Mouse (Mus musculus): Measurements from ENCODE around the gene Trappc6b. TPM values are rescaled to one million over a fixed set of nuclear protein-coding genes. Genes with fewer than 3 reads are reported as not detected.
"Not testable (repeated sequence)": the region's sequence is repeated elsewhere in the genome, so short reads cannot be mapped to it uniquely, and the experiment has no call there.

Trappc6b gene
- total RNA-seq, 1 experiment from 2014 or later: 131 TPM

DNA sequence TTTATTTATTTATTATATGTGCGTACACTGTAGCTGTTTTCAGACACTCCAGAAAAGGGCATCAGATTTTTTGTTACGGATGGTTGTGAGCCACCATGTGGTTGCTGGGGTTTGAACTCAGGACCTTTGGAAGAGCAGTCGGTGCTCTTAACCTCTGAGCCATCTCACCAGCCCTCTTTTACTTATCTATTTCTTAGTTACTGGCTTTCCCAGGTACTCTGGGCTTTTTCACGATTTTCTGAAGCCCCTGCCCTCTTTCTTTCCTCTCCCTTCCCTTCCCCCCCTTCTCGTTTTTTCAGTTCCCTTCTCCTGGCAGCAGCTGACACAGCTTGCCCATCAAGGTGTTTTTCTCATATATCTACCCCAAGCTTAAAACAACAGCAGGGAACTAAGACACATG lies 3.0 kb downstream of the Trappc6b start:
- ATAC-seq (replicated peaks; ENCODE audit: insufficient number of reproducible peaks, low FRiP score, low TSS enrichment, poor library complexity, severe bottlenecking): not testable (repeated sequence)

DNA sequence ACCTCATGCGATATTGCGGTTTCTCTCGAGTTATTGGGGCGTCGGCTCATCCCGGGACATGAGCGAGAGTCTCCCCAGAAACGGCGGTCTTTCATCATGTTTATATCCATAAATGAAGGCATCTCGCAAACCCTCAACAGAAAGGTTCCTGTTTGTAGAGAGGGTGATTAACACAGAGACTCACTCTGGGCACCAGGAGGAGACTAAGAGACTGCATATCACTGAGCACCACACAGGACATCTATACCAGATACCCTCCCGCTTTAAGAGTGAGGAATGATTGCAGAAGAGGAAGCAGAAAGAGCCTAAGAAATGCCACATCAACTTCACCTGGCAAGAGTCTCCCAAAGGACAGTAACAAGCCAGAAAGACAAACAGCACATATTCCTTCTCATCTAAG lies 5.0 kb downstream of the Trappc6b start:
- no peak for ATAC-seq (replicated peaks; ENCODE audit: insufficient number of reproducible peaks, low FRiP score, low TSS enrichment, poor library complexity, severe bottlenecking)

DNA sequence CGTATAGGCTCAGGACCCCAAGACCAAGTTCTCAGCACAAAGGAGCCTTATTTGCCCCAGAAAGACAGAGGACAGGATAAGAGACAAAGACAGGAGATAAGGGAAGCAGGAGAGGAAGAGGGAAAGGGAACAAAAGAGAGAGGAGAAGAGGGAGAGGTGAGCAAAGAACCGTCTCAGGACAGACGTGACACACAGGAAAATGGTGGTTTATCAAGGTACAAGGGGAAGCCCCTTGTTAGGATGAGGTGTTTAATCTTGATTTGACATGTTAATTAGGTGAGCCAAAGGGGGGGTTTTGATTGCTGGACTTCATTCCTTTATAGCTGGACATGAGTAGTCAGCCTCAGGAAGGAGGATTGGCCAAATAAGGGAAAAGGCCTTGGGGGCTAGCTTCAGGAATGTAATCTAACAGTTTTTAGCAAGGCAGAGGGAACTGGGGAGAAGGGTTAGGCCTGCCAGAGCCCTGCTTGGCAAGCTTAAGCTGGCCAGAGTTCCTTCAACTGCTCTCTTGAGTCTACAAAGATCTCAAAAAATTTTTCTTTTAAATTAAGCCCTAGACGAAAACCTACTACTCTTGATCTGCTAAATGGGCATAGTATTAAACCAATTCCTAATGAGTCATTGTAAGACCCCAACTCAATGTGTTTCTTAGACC lies 5.9 kb downstream of the Trappc6b start:
- ATAC-seq (replicated peaks; ENCODE audit: insufficient number of reproducible peaks, low FRiP score, low TSS enrichment, poor library complexity, severe bottlenecking): no peak

DNA sequence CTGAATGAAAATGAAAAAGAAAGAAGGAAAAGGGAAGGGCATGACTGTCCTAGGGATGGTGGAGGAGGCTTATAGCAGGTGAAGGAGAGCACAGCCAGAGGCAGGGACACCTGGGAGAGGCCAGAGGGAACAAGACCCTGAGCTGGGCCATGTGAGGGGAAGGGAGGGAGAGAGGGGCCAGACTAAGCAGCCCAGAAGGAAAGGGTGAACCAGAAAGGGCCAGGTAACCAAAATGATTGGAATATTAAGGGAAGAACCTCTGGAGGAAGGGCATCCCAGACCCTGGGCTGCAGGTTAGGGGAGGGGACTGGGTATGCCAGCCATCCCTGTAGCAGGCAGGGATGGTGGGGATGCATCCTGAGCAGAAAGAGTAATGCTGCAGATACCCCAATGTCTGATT lies 7.3 kb downstream of the Trappc6b start:
- no peak for ATAC-seq (replicated peaks; ENCODE audit: insufficient number of reproducible peaks, low FRiP score, low TSS enrichment, poor library complexity, severe bottlenecking)

DNA sequence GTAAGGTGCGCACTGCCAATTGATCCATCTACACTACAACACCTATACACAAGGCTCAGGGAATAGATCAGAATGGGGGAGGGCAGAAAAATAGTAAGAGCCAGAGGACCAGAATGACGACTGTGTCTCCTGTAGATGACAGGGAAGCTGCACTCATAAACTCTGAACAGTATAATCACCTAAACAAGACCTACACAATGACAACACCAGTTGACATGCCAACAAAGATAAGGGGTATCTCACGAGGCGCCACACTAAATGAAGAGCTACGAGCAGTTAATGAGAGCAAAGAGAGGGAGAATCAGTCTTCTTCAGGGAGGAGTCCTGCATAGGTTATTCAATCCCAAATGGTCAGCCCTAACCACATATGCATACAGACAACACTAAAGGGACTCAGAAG lies 8.1 kb downstream of the Trappc6b start:
- ATAC-seq (replicated peaks; ENCODE audit: insufficient number of reproducible peaks, low FRiP score, low TSS enrichment, poor library complexity, severe bottlenecking): no peak

DNA sequence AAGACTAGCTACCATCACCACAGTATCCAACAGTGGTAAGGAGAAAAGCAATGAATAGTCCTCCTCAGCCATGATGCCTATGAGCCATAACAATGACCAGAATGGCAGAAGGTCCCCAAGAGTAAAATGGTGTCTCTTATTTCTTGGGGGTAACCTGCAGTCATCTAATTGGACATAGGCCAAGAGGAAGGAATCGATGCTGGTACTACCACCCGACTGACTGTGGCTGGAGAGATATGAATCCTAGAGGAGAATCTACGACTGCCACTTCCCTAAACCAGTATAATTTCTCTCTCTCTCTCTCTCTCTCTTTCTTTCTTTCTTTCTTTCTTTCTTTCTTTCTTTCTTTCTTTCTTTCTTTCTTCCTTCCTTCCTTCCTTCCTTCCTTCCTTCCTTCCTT lies 8.8 kb downstream of the Trappc6b start:
- no peak for ATAC-seq (replicated peaks; ENCODE audit: insufficient number of reproducible peaks, low FRiP score, low TSS enrichment, poor library complexity, severe bottlenecking)

DNA sequence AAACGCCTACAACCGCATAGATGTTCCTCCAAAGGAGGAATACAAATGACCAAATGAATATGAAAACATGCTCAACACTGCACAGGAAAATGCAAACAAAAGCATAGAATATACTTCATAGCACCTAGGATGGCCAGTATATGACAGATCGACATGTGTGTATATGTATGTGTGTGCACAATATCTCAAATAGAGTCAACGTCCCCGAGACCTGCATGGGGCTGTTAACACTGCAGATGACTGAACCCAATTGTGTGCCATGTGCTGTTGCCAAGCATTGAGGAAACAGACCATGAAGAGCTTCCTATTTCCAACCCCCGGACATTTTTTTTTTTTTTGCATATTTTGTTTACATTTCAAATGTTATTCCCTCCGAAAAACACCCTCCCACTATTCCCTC lies 20.4 kb downstream of the Trappc6b start:
- ATAC-seq (replicated peaks; ENCODE audit: insufficient number of reproducible peaks, low FRiP score, low TSS enrichment, poor library complexity, severe bottlenecking): no peak

DNA sequence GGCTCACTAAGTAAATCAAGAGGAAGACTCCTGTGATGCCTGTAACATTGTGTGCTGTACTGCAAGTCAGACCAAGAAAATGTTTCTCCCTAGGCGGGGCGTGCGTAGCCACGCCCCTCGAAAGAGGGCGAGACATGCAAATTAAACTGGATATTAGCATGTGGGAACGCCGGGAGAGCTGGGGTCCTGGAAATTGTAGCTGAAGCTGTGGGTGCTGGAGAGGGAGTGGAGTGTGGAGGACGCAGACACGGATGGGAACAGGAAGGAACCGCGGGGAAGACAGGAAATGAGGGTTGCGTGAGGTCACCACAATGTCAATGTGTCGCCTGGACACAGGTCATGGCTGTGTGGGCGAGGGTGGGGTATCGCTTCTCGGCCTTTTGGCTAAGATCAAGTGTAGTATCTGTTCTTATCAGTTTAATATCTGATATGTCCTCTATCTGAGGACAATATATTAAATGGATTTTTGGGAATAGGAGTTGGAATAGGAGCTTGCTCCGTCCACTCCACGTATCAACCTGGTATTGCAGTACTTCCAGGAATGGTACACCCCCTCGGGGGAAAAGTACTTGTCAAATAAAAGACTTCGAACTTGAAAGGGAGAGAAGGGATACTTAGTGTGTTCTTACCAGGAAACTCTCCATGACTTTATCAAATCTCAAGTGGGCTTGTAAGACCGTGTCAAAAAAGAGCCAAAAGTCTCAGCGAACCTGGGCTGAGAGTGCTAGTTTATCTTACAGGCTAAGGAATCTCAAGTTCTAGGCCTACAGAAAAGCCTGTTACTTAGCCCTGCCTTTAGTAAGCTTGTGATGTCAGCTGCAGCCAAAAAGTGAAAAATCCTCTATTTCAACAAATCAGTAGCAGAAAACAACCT lies 21.1 kb downstream of the Trappc6b start:
- peak; percentile 59; the same call in 1 of the 2 replicates for ATAC-seq (replicated peaks; ENCODE audit: insufficient number of reproducible peaks, low FRiP score, low TSS enrichment, poor library complexity, severe bottlenecking)

DNA sequence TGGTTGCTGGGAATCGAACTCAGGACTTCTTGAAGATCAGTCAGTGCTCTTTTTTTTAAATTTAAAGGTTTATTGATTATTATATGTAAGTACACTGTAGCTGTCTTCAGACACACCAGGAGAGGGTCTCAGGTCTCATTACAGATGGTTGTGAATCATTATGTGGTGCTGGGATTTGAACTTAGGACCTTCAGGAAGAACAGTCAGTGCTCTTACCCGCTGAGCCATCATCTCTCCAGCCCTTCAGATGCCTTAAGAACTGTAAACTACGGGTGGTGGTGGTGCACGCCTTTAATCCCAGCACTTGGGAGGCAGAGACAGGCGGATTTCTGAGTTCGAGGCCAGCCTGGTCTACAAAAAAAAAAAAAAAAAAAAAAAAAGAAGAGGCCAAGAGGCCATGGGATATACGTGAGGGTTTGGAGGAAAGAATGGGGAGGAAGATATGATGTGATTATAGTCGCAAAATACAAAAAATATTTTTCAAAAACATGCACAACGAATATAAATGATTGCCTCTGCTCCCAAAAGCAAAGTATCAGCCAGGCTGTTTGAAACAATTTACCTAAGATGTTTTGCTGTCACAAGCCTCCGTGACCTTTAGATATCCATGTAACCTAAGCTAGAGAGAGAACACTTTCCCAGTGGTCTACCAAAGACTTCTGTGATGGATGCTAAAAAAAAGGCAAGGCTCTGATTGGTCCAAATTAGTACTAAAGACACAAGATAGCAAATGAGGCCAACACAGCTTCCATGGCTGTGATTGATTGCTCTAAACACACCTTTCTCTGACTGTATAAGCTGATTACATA lies 21.9 kb downstream of the Trappc6b start:
- ATAC-seq (replicated peaks; ENCODE audit: insufficient number of reproducible peaks, low FRiP score, low TSS enrichment, poor library complexity, severe bottlenecking): no peak

DNA sequence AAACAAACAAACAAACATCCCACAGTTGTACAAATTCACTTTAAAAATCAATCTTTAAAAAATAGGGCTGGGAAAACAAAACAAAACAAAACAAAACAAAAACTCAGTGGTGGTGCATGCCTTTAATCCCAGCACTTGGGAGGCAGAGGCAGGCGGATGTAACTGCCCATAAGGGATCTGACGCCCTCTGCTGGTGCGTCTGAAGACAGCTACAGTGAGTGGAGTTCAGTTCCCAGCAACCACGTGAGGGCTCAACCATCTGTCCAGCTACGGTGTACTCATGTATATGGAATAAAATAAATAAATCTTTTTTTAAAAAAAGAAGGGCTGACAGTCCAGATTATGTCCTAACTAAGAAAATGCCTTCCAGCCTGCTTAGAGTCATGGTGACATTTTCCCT lies 29.2 kb downstream of the Trappc6b start:
- ATAC-seq (replicated peaks; ENCODE audit: insufficient number of reproducible peaks, low FRiP score, low TSS enrichment, poor library complexity, severe bottlenecking): no peak

DNA sequence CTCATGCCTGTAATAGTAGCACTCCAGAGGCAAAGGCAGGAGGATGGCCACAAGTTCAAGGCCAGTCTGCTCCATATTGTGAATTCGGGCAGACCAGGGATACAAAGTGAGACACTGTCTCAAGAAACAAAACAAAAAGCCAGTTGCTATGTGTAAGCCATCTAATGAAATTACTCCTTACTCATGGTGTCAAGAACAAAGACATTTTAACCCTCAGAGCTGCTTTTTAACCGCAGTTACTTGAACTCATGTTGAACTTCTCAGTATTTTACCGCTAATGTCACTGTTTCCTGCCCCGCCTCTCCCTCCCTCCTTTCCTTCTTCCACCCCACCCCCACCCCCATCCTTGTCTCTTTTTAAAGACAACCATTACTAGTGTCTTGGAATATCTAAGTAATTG lies 40.0 kb downstream of the Trappc6b start:
- peak; percentile 75 for ATAC-seq (replicated peaks; ENCODE audit: insufficient number of reproducible peaks, low FRiP score, low TSS enrichment, poor library complexity, severe bottlenecking)

DNA sequence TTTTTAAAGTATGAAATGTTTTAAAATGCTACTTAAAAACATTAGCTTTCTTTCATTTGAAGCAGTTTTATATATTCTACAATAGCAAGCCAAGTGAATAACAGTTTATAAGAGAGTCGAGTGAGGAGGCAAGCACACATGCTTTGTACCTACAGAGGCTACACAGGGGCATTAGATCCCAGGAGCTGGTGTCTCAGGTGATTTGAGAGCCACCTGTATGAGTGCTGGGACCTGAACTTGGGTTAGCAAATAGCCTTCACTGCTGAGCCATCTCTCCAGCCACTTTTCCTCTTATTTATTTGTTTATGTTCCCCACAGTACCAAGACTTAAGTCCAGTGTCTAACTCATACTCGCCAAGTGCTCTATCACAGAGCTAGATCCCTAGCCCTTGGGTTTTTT lies 41.4 kb downstream of the Trappc6b start:
- ATAC-seq (replicated peaks; ENCODE audit: insufficient number of reproducible peaks, low FRiP score, low TSS enrichment, poor library complexity, severe bottlenecking): no peak

DNA sequence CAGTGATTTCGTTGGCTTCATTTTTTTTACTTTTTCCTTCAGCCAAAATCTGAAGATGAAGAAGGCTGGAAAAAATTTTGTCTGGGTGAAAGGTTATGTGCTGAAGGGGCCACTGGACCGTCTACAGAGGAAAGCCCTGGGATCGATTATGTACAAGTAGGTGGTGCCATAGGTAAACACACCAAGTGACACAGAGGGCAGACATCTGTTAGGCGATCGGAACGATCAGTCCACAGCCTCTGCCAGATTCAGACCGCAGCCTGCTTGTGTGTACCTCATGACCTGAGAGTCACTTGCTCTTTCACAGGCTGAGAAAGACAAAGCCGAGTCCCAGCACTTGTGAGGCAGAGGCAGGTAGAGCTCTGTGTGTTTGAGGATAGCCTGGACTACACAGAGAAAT lies 43.3 kb downstream of the Trappc6b start:
- ATAC-seq (replicated peaks; ENCODE audit: insufficient number of reproducible peaks, low FRiP score, low TSS enrichment, poor library complexity, severe bottlenecking): no peak

DNA sequence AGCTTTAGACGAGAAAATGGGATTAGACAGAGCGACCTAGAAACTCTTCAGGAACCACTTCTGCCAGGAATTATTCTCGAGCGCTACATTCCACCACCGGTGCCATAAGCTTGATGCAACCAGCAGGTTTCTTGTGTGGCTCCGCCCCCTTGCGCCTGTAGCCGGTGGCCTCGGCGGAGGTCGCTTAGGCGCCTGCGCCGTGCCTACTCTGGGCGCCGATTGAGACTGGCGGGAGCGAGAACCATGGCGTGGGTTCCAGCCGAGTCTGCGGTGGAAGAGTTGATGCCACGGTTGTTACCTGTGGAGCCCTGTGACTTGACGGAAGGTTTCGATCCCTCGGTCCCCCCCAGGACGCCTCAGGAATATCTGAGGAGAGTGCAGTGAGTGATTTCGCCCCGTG lies 48.0 kb downstream of the Trappc6b start, which contains the start of gene Gemin2:
Gene Gemin2, plus strand, starts transcription at position 160 of the 400 bp plus-strand sequence.
- peak; percentile 71 for ATAC-seq (replicated peaks; ENCODE audit: insufficient number of reproducible peaks, low FRiP score, low TSS enrichment, poor library complexity, severe bottlenecking)

DNA sequence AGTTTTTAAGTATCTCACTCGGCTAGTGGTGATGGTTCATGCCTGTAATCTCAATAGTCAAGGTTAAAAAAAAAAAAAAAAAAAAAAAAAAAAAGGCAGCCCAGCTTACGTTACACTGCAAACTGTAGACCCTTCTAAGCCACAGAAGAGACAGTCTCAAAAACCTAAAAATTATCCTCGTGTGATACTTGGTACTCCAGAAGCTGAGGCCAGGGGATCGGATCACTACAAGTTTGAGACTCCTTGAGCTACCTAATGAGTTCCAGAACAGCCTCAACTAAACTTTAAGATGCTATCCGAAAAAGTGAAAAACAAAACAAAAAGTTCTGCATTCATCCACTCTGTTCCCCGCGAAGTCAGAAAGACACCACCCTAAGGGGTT lies 48.6 kb downstream of the Trappc6b start:
- no peak for ATAC-seq (replicated peaks; ENCODE audit: insufficient number of reproducible peaks, low FRiP score, low TSS enrichment, poor library complexity, severe bottlenecking)

DNA sequence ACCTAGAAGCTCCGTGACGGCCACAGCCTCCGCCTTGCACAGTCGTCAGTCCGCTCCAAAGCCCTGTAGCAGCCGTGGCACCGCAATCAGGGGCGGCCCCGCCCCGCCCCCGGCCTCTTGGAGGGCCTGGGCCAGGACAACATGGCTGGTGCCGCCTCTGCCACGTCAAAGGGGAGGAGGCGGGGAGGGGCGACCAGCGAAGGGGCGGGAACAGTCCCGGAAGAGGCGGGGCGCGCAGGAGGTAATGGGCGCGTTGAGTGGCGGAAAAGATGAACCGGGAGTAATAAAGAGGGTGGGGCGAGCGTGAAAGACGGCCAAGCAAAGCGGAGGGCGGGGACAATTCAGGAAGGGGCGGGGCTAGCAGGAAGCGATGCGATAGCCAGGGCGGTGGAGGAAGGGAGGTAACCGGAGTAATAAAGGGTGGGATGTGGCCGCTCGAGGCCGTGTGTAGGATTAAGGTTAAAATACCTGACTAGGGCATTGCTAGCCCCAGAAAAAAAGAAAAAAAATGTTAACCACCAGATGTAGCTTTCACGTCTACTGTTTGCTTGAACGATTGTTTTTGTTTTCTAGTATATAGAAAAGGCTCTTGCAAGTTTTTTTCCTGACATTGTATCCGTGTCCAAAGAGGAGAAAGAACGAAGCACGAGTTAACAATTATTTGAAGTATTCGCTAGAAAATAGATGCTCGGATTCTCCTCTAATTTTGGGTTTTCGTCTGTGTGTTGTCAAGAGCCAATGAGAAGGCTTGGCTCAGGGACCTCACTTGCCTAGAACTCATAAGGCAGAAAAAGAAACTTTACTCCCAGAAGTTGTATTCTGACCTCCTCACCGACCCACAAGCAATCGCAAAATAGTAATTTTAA lies 49.2 kb downstream of the Trappc6b start, which contains the start of gene Sec23a:
Gene Sec23a, minus strand, starts transcription at position 174 of the 866 bp plus-strand sequence.
- ATAC-seq (replicated peaks; ENCODE audit: insufficient number of reproducible peaks, low FRiP score, low TSS enrichment, poor library complexity, severe bottlenecking): peak; percentile 93

DNA sequence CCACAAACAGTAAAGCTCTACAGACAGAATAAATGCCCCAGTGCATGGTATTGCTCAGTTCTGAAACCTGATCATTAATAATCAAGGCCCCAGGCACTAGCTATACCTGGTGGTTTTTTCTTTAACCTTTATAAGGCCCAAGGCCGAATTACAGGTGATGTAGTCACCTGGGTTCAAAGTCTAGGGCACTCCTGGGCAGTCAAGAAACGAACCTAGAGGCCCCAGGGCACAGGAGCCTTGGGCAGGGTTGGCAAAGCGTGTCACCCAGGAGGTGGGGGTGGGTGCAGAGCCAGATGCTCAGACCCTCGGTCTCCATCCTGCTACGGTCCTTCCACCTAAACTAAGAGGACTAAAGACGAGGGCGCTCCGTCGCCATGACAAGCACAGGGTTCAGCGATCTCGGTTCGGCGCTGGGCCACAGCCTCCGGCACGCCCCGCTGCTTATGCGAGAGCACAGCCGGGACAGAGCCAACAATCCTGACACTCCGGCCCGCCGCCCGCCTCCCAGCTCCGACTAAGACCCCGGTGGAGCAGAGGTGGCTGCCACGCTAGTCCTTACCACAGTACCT lies 49.9 kb downstream of the Trappc6b start:
- no peak; the same call in none of the 2 replicates for ATAC-seq (replicated peaks; ENCODE audit: insufficient number of reproducible peaks, low FRiP score, low TSS enrichment, poor library complexity, severe bottlenecking)

DNA sequence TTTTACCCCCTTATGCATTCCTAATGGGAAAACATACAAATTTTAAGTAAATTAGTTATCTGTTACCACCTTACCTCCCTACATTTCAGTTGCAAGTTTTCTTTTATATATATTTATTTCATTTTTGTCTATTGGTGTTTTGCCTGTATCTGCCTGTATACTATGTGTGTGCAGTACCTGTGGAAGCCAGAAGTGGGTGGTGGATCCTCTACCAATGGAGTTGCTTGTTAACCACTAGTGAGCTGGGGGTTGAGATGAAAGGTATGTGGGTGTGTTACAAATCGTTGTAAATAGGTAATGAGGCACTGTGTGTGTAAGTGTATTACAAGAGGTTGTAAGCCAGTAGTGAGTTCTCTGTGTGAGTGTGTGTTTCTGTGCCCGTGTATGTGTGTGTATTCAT lies 50.8 kb downstream of the Trappc6b start:
- no peak for ATAC-seq (replicated peaks; ENCODE audit: insufficient number of reproducible peaks, low FRiP score, low TSS enrichment, poor library complexity, severe bottlenecking)
